Mouse (Mus musculus) monocyte, adult 5-6 weeks (primary cell): ENCODE measurements around the gene Gpr15. TPM values are rescaled to one million over a fixed set of nuclear protein-coding genes. Genes with fewer than 3 reads are reported as not detected.

ENCODE experiments used
- ATAC-seq: fragments of 153-309, 156-312 bp; replicated peaks from 2 replicates; pipeline ENCODE4 v1.8.0; 2017; ENCODE audit warnings: mild to moderate bottlenecking; ENCODE audit not compliant: low TSS enrichment, insufficient number of reproducible peaks, severe bottlenecking, poor library complexity, low FRiP score
- total RNA-seq: library from RNA; stranded (forward); fragments of 200-1000, 200-491, 200-594 nt; gene quantifications from 3 replicates; pipeline ENCODE4 v1.2.3, GENCODE M21; 2017

Gene Gpr15
- total RNA-seq, 1 experiment from 2014 or later: not detected

GRCm38 (mm10) chr16:58677491-58677890 is 41.4 kb downstream of the Gpr15 start:
- no peak for ATAC-seq

GRCm38 (mm10) chr16:58676633-58677032 is 42.2 kb downstream of the Gpr15 start:
- no peak for ATAC-seq

- no peak for ATAC-seq
These were observed 42.7 kb downstream of the Gpr15 start for GRCm38 (mm10) chr16:58676156-58676555.

DNA sequence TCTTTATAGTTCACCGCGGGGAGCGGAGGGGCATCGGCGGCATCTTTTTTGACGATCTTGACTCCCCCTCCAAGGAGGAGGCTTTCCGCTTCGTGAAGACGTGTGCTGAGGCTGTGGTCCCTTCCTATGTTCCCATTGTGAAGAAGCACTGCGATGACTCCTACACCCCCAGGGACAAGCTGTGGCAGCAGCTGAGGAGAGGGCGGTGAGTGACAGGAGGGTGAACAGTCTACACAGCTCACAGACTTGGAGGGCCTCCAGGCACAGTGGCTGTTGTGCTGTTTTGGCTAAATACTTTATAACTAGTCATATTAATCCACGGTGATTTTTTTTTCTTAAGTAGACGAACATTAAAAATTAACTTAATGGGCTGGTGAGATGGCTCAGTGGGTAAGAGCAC is 43.6 kb downstream of the Gpr15 start:
- no peak for ATAC-seq

DNA sequence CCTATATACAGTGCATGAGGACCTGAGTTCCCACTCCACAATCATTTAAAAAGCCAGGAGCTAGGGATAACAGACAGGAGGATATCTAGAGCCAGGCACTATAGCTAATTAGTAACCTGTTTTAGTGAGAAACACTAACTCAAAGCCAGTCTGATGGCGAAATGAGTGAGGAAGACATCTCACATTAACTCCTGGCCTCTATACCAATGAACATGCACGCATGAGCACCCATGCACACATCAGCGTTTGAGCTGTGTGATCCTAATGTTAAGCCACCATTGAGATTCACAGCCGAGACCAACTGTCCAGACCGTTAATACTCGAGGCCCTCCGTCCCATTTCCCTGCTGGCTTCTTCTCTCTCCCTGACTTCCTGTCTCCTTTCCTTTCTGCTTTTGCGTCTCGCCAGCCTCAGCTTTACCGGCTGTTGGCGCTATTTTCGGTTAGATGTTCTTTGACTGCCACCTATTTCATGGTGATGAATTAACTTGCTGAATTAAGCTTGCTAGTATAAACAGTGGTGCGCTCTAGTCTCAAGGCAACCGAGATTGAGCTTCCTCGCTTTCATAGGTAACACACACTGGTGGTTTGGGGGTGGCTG is 45.0 kb downstream of the Gpr15 start:
- no peak for ATAC-seq

GRCm38 (mm10) chr16:58672396-58672795 is 46.5 kb downstream of the Gpr15 start:
- ATAC-seq: no peak

DNA sequence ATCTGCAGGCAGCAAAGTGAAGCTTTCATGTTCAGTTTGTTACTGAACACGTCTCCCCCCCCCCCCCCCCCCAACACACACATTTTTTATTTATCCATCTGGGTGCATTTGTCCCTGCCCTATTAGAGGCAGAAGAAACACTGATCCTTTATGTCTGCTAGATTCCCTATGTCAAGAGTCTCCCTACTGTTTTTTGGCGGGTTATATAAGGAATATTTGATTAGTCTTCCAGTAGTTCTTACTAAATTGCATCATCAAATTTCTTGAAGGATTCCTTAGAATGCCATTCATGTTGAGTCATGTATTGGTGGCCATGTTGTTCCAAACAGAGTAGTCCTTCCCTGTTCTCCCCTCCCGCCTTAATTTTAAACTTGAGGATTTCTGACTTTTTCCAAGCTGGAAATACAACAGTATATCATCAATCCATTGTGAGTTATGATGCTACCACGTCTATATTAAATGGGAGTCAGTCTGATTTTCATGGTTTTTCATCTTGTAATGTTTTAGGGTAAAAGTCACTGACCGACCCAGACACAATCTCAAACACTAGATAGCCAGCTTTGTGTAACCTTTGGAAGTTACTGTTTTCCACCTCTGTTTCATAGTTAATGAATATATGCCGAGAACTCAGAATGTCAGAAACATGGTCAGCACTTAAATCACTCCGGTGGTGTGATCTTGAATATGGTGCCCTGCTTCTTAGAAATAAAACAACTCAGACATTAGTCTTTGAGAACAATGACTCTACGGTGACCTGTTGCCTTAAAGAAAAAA is 47.5 kb downstream of the Gpr15 start:
- ATAC-seq: no peak

- no peak for ATAC-seq
These were observed 48.2 kb downstream of the Gpr15 start for GRCm38 (mm10) chr16:58670643-58671042.

DNA sequence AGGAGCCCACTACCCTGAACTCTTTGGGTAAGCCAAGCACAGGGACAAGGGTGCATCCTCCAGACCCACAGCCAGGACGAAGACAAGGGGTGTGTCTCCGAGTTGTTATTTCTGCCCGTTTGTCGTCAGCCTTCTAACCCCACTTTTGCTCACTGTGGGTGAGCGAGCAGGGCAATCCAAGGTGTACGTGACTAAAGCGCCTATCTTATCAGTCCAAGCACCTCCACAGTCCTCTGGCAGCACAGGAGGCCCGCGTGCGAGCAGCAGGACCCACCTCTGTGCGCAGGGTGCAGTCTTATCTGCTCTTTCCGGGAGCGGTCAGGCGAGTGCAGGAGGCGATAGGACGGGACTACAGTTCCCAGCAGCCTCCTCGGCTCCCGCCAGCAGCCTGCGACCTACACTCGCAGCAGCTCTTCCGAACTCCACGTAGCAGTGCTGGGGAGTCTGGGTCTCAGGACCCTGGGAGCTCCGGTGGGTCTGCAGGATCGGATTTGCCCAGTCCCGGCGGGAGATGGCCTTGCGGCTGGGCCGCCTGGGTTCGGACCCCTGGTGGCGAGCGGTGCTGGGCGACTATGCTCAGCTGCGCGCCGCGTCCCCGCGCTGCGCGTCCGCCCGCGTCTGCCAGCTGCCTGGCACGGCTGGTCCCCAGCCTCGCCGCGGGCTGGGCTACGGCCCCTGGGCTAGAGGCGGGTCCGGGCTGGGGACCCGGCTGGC is 48.8 kb downstream of the Gpr15 start, which contains the start of gene Cpox:
Cpox (plus strand) TSS at position 376 of the 714 bp plus-strand sequence.
- peak; percentile 97 for ATAC-seq

GRCm38 (mm10) chr16:58669264-58669663 is 49.6 kb downstream of the Gpr15 start:
- ATAC-seq: no peak

DNA sequence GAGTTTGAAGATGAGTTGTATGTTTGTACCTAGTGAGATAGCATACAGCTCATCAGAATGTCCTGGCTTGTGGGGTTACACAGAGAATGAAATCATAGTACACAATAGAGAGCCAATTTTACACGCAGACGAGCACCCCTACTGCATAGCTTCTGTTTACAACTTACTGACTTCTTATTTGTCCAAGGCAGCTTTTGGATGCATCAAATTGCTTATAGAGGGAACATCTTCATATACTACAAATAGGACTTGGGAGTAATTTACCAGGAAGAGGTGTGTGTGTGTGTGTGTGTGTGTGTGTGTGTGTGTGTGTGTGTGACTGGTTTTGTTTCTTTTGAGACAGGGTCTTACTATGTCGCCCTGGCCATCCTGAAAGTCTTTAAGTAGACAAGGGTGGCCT is 50.3 kb downstream of the Gpr15 start:
- no peak for ATAC-seq

Other genes starting within 250 kb of the Gpr15 start
- 43.7 to 77.1 TPM (median 49.8 TPM) in 3 replicates for gene St3gal6, start 194.8 kb downstream of the Gpr15 start, total RNA-seq
- gene Gm813, start 102.1 kb downstream of the Gpr15 start, total RNA-seq: not detected in 3 replicates
- not detected in 3 replicates for gene E330017A01Rik, start 80.3 kb downstream of the Gpr15 start, total RNA-seq
- gene Cpox, start 48.8 kb downstream of the Gpr15 start, total RNA-seq: 7.1 to 14.9 TPM (median 10.7 TPM) in 3 replicates
- gene Cldnd1, start 8.8 kb upstream of the Gpr15 start, total RNA-seq: 14.5 to 60.0 TPM (median 53.1 TPM) in 3 replicates
- not detected in 3 replicates for gene Olfr172, start 44.1 kb upstream of the Gpr15 start, total RNA-seq
- gene Olfr173, start 81.2 kb upstream of the Gpr15 start, total RNA-seq: not detected in 3 replicates
- not detected in 3 replicates for gene Olfr175-ps1, start 107.7 kb upstream of the Gpr15 start, total RNA-seq
- not detected in 3 replicates for gene Olfr177, start 155.7 kb upstream of the Gpr15 start, total RNA-seq
- not detected in 3 replicates for gene Olfr178, start 173.0 kb upstream of the Gpr15 start, total RNA-seq
- not detected in 3 replicates for gene Olfr181, start 209.7 kb upstream of the Gpr15 start, total RNA-seq
- gene Olfr180, start 210.3 kb upstream of the Gpr15 start, total RNA-seq: not detected in 3 replicates